Mouse (Mus musculus) liver, postnatal 0 days (tissue): ENCODE results near the gene Cyp2d10. TPM values are rescaled to one million over a fixed set of nuclear protein-coding genes. Genes with fewer than 3 reads are reported as not detected.
A peak's percentile ranks its signal among the peaks of the same experiment; 100 is the strongest.

ENCODE experiments used
- ATAC-seq: fragments of 200-750 bp; cut with Nextera tagmentation; 2 replicates; pipeline ENCODE4 v1.8.0; 2017; ENCODE audit warnings: mild to moderate bottlenecking, moderate library complexity
- DNase-seq: peaks from one replicate; pipeline ENCODE4 v3.0.0-alpha.2; 2016
- H3K27ac ChIP-seq: fragments of 300-500 bp; sonication (generic); 2 replicates; pipeline ENCODE4 v1.5.1; 2014; ENCODE audit warnings: antibody characterized with exemption, moderate library complexity, mild to moderate bottlenecking, low read depth
- H3K27me3 ChIP-seq: fragments of 300-500 bp; sonication (generic); 2 replicates; pipeline ENCODE4 v1.6.1; 2014; ENCODE audit warnings: low read length, control low read depth, mixed read lengths; ENCODE audit not compliant: insufficient read depth
- H3K36me3 ChIP-seq: fragments of 300-500 bp; sonication (generic); replicated peaks from 2 replicates; pipeline ENCODE4 v1.6.1; 2014; ENCODE audit warnings: mild to moderate bottlenecking, control low read depth, low read length, moderate library complexity, mixed read lengths; ENCODE audit not compliant: insufficient read depth
- H3K4me1 ChIP-seq: fragments of 300-500 bp; sonication (generic); 2 replicates; pipeline ENCODE4 v1.6.1; 2014; ENCODE audit warnings: antibody characterized with exemption, mild to moderate bottlenecking, control low read depth; ENCODE audit not compliant: insufficient read depth
- H3K4me2 ChIP-seq: fragments of 300-500 bp; sonication (generic); 2 replicates; pipeline ENCODE4 v1.6.1; 2014; ENCODE audit warnings: low read depth, mild to moderate bottlenecking, low read length, moderate library complexity, mixed read lengths
- H3K4me3 ChIP-seq: fragments of 300-500 bp; sonication (generic); 2 replicates; pipeline ENCODE4 v1.5.1; 2014; ENCODE audit warnings: low read depth, low read length
- H3K9ac ChIP-seq: fragments of 300-500 bp; sonication (generic); replicated peaks from 2 replicates; pipeline ENCODE4 v1.6.1; 2014; ENCODE audit warnings: mild to moderate bottlenecking, moderate library complexity
- H3K9me3 ChIP-seq: fragments of 300-500 bp; sonication (generic); 2 replicates; pipeline ENCODE4 v1.6.1; 2016; ENCODE audit warnings: mild to moderate bottlenecking, control low read depth, low read length, mixed read lengths
- CTCF ChIP-seq: sonication (generic); IDR thresholded peaks from 2 replicates; pipeline ENCODE4 v1.5.1; 2016; ENCODE audit warnings: antibody characterized with exemption, low read depth
- EP300 ChIP-seq: IDR thresholded peaks from 2 replicates; pipeline ENCODE4 v1.6.1; 2016; ENCODE audit warnings: antibody characterized with exemption, low read depth, mild to moderate bottlenecking
- WGBS: fragments of 180-500 bp; shearing (Covaris S2); extraction: QIAGEN DNeasy Blood & Tissue Kit; methylation state at CpG from one replicate; pipeline ENCODE4 v1.1.7; 2014; ENCODE audit not compliant: insufficient replicate concordance; 5-methylcytosine and 5-hydroxymethylcytosine counted together
- polyA plus RNA-seq: library from polyadenylated mRNA; unstranded; fragments of >200 nt; fragmentation: Nextera tagmentation; extraction: Ambion mirVana; gene quantifications from 2 replicates; pipeline ENCODE4 v1.2.1, GENCODE M21; 2015

Cyp2d10 gene
- polyA plus RNA-seq, 1 experiment from 2014 or later, result 387 TPM

DNA sequence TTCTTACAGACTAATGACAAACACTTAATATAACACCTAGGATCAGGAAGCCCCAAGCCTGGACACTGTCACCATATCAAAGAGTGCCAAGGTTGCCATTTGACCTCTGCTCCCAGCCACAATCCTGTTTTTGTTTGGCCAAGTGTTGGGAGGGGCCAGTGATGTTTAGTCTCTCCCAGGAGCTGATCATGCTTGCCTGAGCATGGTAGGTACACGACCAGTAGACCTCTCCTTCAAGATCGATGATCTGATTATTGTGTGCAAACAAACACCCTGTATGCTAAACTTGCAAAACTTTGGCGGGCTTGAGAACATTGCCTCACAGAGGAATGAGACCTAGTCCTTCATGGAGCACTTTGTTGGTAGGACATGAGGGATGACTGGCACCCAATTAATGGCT is 16.5 kb upstream of the Cyp2d10 start:
- Histone ChIP-seq H3K4me1 (peaks cover 2% of the 10 kb centered on the region; the same call in 1 of the 2 replicates), H3K4me2 (no peak overlapping the region), H3K4me3 (no peak overlapping the region), H3K27ac (peak overlapping the region; percentile 77), H3K27me3 (no peaks in the 10 kb centered on the region), H3K36me3 (no peaks in the 10 kb centered on the region), H3K9me3 (no peaks in the 10 kb centered on the region; the same call in 1 of the 2 replicates), H3K9ac (no peak overlapping the region)
- TF ChIP-seq CTCF, result no peak
- TF ChIP-seq EP300, result no peak
- WGBS, result 61% methylated on average over 3 of the region's 3 CpGs
- ATAC-seq (peak; percentile 86), DNase-seq (peak; percentile 33)

DNA sequence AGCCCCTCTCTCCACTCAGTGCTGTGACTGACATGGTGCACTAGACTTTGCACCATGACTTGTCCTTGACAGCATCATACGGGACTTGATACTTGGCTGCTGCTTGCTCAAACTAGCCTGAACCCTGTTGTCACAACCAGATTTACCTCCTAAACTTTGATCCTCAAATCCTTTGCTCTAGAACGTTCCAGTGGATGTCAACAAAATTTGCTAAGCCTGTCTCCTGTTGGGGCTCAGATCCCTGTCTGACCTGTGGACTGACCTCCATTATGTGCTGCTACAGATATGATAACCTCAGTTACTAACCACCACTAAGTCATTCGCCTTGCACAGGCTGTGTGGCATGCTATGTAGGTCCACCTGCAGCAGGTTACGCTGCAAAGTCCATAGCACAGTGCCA is 15.9 kb upstream of the Cyp2d10 start:
- Histone ChIP-seq H3K36me3 (no peaks in the 10 kb centered on the region), H3K4me3 (no peak overlapping the region), H3K4me1 (peaks cover 2% of the 10 kb centered on the region; the same call in 1 of the 2 replicates), H3K4me2 (no peak overlapping the region), H3K9ac (no peak overlapping the region), H3K27me3 (no peaks in the 10 kb centered on the region), H3K9me3 (no peaks in the 10 kb centered on the region; the same call in 1 of the 2 replicates), H3K27ac (peak overlapping the region; percentile 77)
- TF ChIP-seq EP300, result peak; percentile 23; the same call in 1 of the 2 replicates
- TF ChIP-seq CTCF, result no peak
- 49% methylated on average over 4 of the region's 4 CpGs for WGBS
- DNase-seq (no peak), ATAC-seq (peak; percentile 86)

DNA sequence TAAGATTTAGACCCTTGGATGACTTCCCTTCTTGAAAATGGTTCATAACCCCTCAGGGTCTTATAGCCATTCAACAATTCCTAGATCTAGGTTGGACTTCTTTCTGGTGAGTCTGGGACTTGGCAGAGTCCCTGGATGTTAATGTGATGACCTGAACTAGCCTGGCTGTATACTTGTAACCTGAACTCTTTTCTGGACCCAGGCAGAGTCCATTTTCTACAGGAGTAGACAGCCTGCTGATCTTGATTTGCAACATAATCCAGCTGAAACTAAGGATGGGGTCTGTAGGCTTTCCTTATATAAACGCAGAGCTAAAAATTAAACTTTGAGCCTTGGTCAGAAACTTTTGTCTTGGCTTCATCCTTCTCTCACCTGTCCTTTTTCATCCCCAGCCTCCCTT is 11.6 kb upstream of the Cyp2d10 start:
- no peak for TF ChIP-seq EP300
- no peak for TF ChIP-seq CTCF
- H3K36me3 ChIP-seq, result no peaks in the 10 kb centered on the region
- 63% methylated on average over 1 of the region's 1 CpGs for WGBS
- no peak overlapping the region for H3K27ac ChIP-seq
- H3K4me3 ChIP-seq, result no peak overlapping the region
- DNase-seq (no peak), ATAC-seq (no peak)
- no peak overlapping the region for H3K9ac ChIP-seq
- no peaks in the 10 kb centered on the region for H3K9me3 ChIP-seq
- H3K4me1 ChIP-seq, result peaks cover 8% of the 10 kb centered on the region
- H3K27me3 ChIP-seq, result no peaks in the 10 kb centered on the region
- H3K4me2 ChIP-seq, result no peak overlapping the region

DNA sequence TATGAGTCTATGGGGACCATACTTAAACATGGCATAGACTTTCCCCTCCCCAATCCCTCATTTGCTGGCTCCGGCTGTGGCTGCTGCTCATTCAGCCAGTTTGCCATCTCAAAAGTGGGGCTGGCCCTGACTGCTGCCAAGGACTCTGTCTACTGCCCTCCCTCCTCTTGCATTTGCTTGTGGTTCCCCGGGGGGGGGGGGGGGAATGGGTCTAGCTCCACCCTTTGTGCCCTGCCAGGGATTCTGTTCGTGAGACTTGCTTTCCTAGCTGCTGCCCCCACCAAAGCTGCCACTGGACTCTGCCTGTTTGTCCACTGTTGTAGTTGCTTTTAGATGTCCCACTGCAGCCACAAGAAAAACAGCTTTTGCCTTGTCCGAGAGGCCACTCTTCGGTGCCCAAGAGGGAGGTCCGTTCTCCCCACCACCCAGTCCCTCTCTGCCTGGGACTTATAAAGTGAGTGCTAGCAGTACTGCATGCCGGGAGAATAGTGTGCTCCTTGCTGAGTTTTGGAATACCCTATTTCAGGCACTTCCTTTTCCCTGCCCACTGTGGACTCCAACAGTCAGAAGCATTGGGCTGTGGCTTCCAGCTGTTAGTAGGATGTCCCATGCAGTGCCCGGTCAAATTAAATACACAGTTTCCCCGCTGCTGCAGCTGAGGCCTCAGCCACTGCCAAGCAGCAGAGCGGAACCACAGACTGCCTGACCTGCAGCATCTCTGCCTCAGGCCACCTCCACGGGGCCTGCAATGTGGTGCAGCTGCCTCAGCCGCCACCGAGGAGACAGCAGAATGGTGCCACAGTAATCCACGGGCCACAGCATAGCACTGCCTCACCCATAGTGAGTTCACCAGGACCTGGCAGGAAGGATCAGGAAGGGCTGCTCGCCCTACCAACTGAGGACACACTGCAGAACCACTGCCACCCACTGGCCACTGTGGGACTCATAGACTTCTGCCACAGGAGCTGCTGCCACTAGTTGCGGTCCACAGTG is 10.1 kb upstream of the Cyp2d10 start:
- Histone ChIP-seq H3K4me3 (no peak overlapping the region), H3K27ac (no peak overlapping the region), H3K4me2 (0 out of 2 replicates have a peak overlapping the region, but pooled peaks have one; percentile 22), H3K9ac (no peak overlapping the region), H3K4me1 (peaks cover 6% of the 10 kb centered on the region), H3K9me3 (no peaks in the 10 kb centered on the region), H3K36me3 (no peaks in the 10 kb centered on the region), H3K27me3 (no peaks in the 10 kb centered on the region)
- WGBS, result 40% methylated on average over 16 of the region's 16 CpGs
- DNase-seq (peak; percentile 75), ATAC-seq (peak; percentile 93)
- peak; percentile 88 for TF ChIP-seq CTCF
- TF ChIP-seq EP300, result no peak

DNA sequence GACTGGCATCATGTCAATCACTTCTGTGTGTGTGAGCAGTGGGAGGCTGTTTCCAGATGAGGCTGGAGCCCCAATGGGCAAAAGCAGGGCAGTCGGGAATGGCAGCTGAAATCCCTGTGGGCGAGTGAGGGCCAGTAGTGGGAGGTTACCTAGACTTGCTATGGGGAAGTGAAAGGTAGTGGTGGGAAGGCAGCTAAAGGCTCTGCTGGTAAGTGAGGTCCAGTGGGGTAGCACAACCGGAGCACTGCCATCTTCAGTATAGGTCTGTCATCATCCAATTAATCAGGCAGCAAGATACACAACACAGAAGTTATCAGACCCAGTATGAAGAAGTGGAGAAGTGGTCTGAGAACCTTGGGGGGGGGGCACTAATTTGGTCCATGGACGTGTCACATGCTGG is 541 bp upstream of the Cyp2d10 start:
- no peaks in the 10 kb centered on the region for H3K27me3 ChIP-seq
- no peak overlapping the region for H3K4me3 ChIP-seq
- 62% methylated on average over 4 of the region's 4 CpGs for WGBS
- H3K4me1 ChIP-seq, result no peaks in the 10 kb centered on the region; the same call in 1 of the 2 replicates
- DNase-seq, result no peak
- H3K9me3 ChIP-seq, result no peaks in the 10 kb centered on the region
- no peaks in the 10 kb centered on the region for H3K36me3 ChIP-seq
- no peak overlapping the region for H3K9ac ChIP-seq
- H3K27ac ChIP-seq, result peak overlapping the region; percentile 68
- H3K4me2 ChIP-seq, result no peak overlapping the region
- no peak for TF ChIP-seq CTCF
- TF ChIP-seq EP300, result no peak
- peak; percentile 37 for ATAC-seq

DNA sequence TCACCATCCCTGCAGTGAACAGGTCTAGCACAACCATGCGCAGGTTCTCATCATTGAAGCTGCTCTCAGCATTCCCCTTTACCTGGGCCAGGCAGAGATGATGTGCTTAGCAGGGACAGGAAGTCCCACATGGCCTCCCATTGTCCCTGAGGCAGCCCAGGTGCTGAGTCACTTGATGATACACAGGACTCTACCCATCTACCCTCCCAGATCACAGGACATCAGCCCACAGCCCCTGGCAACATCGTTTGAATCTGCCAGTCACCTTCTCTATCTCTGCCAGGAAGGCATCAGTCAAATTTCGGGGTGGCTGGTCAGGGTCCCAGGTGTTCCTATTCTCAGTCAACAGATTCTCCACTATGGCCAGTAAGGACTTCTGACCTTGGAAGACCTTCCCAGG is 2.8 kb downstream of the Cyp2d10 start:
- Histone ChIP-seq H3K27me3 (no peaks in the 10 kb centered on the region), H3K9ac (no peak overlapping the region), H3K27ac (no peak overlapping the region), H3K4me3 (no peak overlapping the region), H3K36me3 (no peaks in the 10 kb centered on the region), H3K4me1 (no peaks in the 10 kb centered on the region; the same call in 1 of the 2 replicates), H3K4me2 (no peak overlapping the region), H3K9me3 (no peaks in the 10 kb centered on the region)
- TF ChIP-seq EP300 (no peak), CTCF (no peak)
- WGBS, result 79% methylated on average over 3 of the region's 3 CpGs
- ATAC-seq (no peak), DNase-seq (no peak)
